Mouse (Mus musculus) limb, embryonic 13.5 days (tissue): ENCODE measurements at regions not wholly inside any gene's neighbourhood (a gene's known extent, or its start where the extent isn't known, plus 50 kb on each side); places are given as distances from the start of the nearest gene placed in this dataset.
"Not testable (repeated sequence)": the region's sequence is repeated elsewhere in the genome, so short reads cannot be mapped to it uniquely, and the experiment has no call there.

Experiments used
- ATAC-seq: fragments of 200-750 bp; cut with Nextera tagmentation; 2 replicates; pipeline ENCODE4 v1.8.0; 2017; ENCODE audit warnings: low read depth, moderate number of reproducible peaks, moderate TSS enrichment; ENCODE audit not compliant: low FRiP score
- H3K27ac ChIP-seq: fragments of 300-500 bp; sonication (generic); 2 replicates; pipeline ENCODE4 v1.5.1; 2015; ENCODE audit warnings: inconsistent platforms, mild to moderate bottlenecking, moderate library complexity
- H3K27me3 ChIP-seq: fragments of 300-500 bp; sonication (generic); 2 replicates; pipeline ENCODE4 v1.6.1; 2015; ENCODE audit warnings: mild to moderate bottlenecking, inconsistent platforms
- H3K36me3 ChIP-seq: fragments of 300-500 bp; sonication (generic); 2 replicates; pipeline ENCODE4 v1.6.1; 2015; ENCODE audit warnings: inconsistent platforms, mild to moderate bottlenecking, moderate library complexity
- H3K4me1 ChIP-seq: fragments of 300-500 bp; sonication (generic); 2 replicates; pipeline ENCODE4 v1.6.1; 2015; ENCODE audit warnings: inconsistent platforms
- H3K4me2 ChIP-seq: fragments of 300-500 bp; sonication (generic); replicated peaks from 2 replicates; pipeline ENCODE4 v1.6.1; 2015; ENCODE audit warnings: inconsistent platforms, mild to moderate bottlenecking, moderate library complexity
- H3K4me3 ChIP-seq: fragments of 300-500 bp; sonication (generic); 2 replicates; pipeline ENCODE4 v1.5.1; 2015; ENCODE audit warnings: moderate library complexity, mild to moderate bottlenecking, inconsistent platforms
- H3K9ac ChIP-seq: fragments of 300-500 bp; sonication (generic); 2 replicates; pipeline ENCODE4 v1.6.1; 2015; ENCODE audit warnings: mild to moderate bottlenecking, inconsistent platforms
- H3K9me3 ChIP-seq: fragments of 300-500 bp; sonication (generic); 2 replicates; pipeline ENCODE4 v1.6.1; 2016; ENCODE audit warnings: inconsistent platforms
- WGBS: fragments of 180-500 bp; shearing (Covaris S2); methylation state at CpG from one replicate; pipeline ENCODE4 v1.1.7; 2015; 5-methylcytosine and 5-hydroxymethylcytosine counted together

DNA sequence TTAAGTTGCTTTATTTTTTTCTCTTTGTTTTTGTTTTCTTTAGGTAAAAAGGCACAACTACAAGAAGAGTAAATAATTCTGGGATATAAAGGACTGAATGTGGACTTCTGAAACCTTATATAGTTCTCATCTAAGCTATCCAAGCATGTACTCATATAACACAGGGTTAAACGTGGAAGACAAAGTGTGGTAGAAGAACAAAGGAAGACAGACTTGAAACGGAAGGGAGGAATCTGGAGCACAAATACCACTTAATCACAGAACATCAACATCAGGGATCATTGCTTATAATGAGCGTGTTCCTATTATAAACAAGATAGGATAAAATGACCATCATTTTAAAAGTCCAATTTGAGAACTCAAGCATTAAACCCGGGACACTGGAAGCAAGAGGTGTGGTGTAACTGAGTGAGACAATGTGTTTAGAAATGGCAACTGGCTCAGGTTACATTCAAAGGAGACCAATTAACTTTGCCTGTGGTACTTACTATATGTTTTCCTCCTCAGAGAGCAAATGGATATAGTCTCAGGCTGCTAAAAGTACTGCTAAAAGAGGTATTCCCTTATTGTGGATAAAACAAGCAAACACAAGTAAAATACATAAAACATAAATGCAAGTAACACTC lies 96.1 kb upstream of the Hdgfl1 start:
- Histone ChIP-seq H3K9ac (no peak overlapping the region), H3K4me2 (no peak overlapping the region), H3K36me3 (no peaks in the 10 kb centered on the region), H3K27me3 (no peaks in the 10 kb centered on the region), H3K9me3 (no peaks in the 10 kb centered on the region), H3K27ac (no peak overlapping the region), H3K4me1 (peaks cover 5% of the 10 kb centered on the region), H3K4me3 (no peak overlapping the region)
- no peak for ATAC-seq
- WGBS: 45% methylated on average over 4 of the region's 4 CpGs

DNA sequence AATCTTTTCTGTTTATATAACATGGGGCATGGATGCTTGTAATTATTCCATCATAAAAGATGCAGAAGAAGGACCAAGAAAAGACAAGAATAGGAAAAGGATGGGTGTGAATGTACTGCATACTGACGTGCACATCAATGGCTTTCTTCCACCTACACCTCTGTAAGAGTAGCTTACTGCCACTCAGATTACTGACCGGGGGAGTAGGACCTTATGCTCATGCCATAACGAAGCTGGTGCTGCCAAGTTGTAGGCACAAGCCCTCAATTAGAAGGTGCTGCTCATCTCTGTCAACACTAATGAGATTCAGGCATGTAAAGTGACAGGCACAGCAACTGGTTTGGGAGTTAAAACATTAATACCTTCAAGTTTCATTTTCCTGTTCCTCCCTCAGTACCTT lies 97.8 kb upstream of the Hdgfl1 start:
- H3K4me3 ChIP-seq: no peak overlapping the region
- H3K9ac ChIP-seq: no peak overlapping the region
- no peak overlapping the region for H3K27ac ChIP-seq
- no peak for ATAC-seq
- H3K4me2 ChIP-seq: no peak overlapping the region
- peaks cover 5% of the 10 kb centered on the region for H3K4me1 ChIP-seq
- H3K36me3 ChIP-seq: no peaks in the 10 kb centered on the region
- WGBS: 62% methylated on average over 3 of the region's 3 CpGs
- H3K27me3 ChIP-seq: no peaks in the 10 kb centered on the region
- H3K9me3 ChIP-seq: no peaks in the 10 kb centered on the region

DNA sequence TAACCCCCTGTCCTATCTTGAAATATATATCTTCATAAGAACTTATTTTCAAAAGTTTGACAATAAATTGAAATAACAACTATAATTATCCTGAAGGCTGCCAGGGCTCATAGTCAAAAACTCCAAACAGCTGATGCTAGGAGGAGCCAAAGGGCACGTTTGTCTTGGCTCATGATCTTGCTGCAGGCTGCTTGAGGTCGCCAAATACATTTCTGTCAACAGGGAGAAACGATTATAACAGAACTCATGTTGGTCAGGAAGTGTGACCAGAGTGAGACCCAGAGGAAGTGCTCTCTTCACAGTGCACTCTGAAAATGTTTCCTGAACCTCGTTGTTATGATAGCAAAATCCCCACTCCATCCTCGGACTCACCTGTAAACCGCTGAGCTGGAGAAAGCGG lies 140.9 kb upstream of the Prl start:
- Histone ChIP-seq H3K4me2 (no peak overlapping the region), H3K36me3 (no peaks in the 10 kb centered on the region), H3K27me3 (no peaks in the 10 kb centered on the region), H3K4me3 (no peak overlapping the region), H3K27ac (no peak overlapping the region), H3K9ac (no peak overlapping the region), H3K9me3 (no peaks in the 10 kb centered on the region), H3K4me1 (no peaks in the 10 kb centered on the region)
- 64% methylated on average over 7 of the region's 7 CpGs for WGBS
- no peak for ATAC-seq

DNA sequence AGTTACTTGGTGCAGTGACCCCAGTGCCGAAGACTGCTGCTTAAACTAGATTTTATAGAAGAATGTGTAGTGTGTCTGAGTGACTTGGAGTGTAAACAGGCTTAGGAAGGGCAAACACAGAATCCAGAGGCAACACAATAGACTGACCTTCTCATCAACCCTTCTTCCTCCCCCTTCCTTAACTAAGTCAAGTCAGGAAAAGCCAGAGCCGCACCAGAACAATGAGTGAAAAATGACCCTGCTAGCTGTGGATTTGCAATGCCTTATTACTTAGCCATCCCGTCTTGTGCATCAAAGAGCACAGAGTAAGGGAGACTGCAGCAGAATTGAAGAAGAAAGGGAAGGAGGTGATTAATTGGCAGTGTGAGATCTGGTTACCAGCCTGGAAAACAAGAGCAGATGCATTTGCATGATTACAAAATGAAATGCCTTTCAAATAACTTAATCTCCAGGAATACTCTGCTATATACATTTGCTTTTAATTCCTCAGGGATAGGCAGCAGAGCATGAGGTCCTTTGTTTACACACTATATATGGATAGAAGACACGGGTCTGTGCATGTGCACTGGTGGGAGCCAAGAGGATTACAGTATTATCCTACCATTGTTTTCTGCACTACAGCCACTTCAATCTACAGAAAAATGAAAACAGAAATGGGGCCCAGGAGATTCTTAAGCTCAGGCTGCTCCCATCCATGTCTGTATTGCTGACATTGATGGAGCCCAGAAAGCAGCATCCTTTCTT lies 124.5 kb upstream of the Prl start:
- Histone ChIP-seq H3K27ac (no peak overlapping the region), H3K4me3 (no peak overlapping the region), H3K4me2 (no peak overlapping the region), H3K4me1 (peaks cover 14% of the 10 kb centered on the region), H3K27me3 (no peaks in the 10 kb centered on the region), H3K9me3 (no peaks in the 10 kb centered on the region), H3K9ac (no peak overlapping the region), H3K36me3 (no peaks in the 10 kb centered on the region)
- peak; percentile 69; the same call in 1 of the 2 replicates for ATAC-seq
- WGBS: 14% methylated on average over 4 of the region's 4 CpGs

DNA sequence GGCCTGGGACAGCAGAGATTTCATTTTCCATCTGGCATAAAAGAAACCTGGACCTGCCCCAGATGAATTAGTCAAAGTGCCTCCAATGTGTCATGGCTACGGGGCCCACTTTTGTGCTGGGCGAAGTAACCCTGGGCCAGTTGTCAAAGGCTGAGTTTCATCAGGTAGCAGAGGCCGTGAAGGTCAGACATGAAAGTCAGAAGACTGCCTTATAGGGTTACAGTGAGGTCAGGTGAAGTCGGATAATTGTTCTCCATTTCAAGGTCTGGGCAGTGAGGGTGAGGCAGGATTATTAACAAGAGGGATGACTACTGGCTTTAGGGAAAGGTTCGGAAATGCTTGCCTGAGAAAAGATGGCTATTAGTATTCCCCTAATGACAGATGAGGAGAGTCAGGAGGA lies 123.5 kb upstream of the Prl start:
- H3K36me3 ChIP-seq: no peaks in the 10 kb centered on the region
- no peaks in the 10 kb centered on the region for H3K9me3 ChIP-seq
- peaks cover 14% of the 10 kb centered on the region for H3K4me1 ChIP-seq
- H3K27ac ChIP-seq: no peak overlapping the region
- ATAC-seq: no peak
- H3K4me2 ChIP-seq: no peak overlapping the region
- no peak overlapping the region for H3K9ac ChIP-seq
- 43% methylated on average over 5 of the region's 5 CpGs for WGBS
- no peak overlapping the region for H3K4me3 ChIP-seq
- H3K27me3 ChIP-seq: no peaks in the 10 kb centered on the region

DNA sequence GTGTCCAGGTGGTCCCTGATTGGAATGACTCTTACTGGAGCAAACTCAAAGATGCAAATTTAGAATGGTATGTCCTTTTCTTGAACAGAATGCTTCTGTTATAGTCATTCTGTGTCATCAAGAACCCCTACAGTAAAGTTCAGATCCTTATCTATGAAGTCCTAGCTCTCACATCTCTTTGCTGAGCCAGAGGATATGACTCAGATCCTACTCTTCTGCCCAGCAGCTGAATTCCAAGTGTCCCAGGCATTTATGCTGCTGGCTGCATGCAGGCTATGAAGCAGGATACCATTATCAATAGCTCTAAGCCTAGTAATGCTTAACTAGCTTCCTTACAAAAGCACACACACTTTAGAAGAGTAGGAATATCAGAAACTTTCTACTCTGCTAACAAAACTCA lies 116.9 kb upstream of the Prl start:
- ATAC-seq: no peak
- H3K4me3 ChIP-seq: no peak overlapping the region
- H3K36me3 ChIP-seq: no peaks in the 10 kb centered on the region
- no peaks in the 10 kb centered on the region for H3K4me1 ChIP-seq
- H3K9ac ChIP-seq: no peak overlapping the region
- no peaks in the 10 kb centered on the region for H3K9me3 ChIP-seq
- no peaks in the 10 kb centered on the region for H3K27me3 ChIP-seq
- no peak overlapping the region for H3K27ac ChIP-seq
- H3K4me2 ChIP-seq: no peak overlapping the region

DNA sequence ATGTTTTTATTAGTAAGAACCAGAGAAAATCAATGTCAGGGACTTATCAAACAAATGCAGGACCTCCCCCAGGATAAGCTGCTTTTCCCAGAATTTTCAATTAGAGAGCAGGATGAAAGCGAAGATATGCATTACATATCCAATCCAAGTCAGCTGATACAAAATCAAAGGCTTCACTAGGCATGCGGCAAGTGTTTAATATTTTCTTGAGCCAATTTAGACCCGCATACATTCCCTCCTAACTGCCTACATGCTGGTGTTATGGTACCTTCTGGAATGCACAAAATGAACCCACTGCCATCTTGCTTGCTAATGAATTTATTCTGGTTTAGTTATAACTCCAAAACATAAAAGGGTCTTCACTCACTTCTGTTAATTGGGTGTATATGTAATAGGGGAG lies 112.9 kb upstream of the Prl start:
- ATAC-seq: no peak
- Histone ChIP-seq H3K36me3 (no peaks in the 10 kb centered on the region), H3K9ac (no peak overlapping the region), H3K4me2 (no peak overlapping the region), H3K9me3 (no peaks in the 10 kb centered on the region), H3K4me3 (no peak overlapping the region), H3K27me3 (no peaks in the 10 kb centered on the region), H3K27ac (no peak overlapping the region), H3K4me1 (no peaks in the 10 kb centered on the region)
- WGBS: 88% methylated on average over 3 of the region's 3 CpGs

DNA sequence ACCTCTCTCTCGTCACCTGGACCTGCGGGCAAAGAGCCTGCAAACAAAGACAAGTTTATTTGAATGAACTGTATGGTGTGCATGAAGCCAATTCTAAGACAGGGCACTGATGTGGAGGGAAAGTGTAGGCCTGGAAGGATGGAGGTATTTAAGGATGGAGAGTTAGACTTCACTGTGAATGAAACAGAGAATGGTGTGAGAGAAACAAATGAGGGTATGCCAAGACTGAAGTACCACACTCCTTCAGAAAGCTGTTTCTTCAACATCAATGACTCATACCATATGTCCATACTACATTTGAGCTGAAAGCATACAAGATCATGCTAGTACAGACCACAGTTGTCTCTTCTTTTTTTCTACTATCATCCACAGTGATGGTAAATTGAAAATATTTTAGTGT lies 105.9 kb upstream of the Prl start:
- no peak overlapping the region for H3K27ac ChIP-seq
- no peaks in the 10 kb centered on the region for H3K4me1 ChIP-seq
- H3K9ac ChIP-seq: no peak overlapping the region
- no peaks in the 10 kb centered on the region for H3K9me3 ChIP-seq
- no peaks in the 10 kb centered on the region for H3K27me3 ChIP-seq
- no peak overlapping the region for H3K4me3 ChIP-seq
- no peak overlapping the region for H3K4me2 ChIP-seq
- H3K36me3 ChIP-seq: no peaks in the 10 kb centered on the region
- ATAC-seq: no peak
- 81% methylated on average over 2 of the region's 2 CpGs for WGBS

DNA sequence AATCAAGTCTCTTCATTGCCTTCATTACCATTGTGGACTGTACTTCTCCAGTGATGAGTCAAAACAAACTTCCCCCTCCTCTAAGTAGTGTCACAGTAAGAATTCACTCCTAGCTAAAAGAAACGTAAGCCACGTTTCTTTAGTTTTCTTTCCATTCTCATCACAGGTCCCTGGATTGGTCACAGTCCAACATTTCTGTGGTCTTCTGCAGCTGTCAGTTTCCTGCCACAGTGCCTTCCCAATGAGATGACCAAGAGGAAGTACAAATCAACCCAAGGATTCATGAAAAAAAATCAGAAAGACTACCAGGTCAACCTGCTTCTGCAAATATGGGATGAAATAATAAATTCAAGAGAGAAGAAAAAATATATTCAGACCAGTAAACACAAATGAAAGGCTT lies 103.5 kb upstream of the Prl start:
- ATAC-seq: no peak
- WGBS: 90% methylated on average over 2 of the region's 2 CpGs
- no peaks in the 10 kb centered on the region for H3K36me3 ChIP-seq
- no peak overlapping the region for H3K4me2 ChIP-seq
- H3K9me3 ChIP-seq: no peaks in the 10 kb centered on the region
- H3K27ac ChIP-seq: no peak overlapping the region
- no peaks in the 10 kb centered on the region for H3K4me1 ChIP-seq
- H3K9ac ChIP-seq: no peak overlapping the region
- H3K27me3 ChIP-seq: no peaks in the 10 kb centered on the region
- no peak overlapping the region for H3K4me3 ChIP-seq

DNA sequence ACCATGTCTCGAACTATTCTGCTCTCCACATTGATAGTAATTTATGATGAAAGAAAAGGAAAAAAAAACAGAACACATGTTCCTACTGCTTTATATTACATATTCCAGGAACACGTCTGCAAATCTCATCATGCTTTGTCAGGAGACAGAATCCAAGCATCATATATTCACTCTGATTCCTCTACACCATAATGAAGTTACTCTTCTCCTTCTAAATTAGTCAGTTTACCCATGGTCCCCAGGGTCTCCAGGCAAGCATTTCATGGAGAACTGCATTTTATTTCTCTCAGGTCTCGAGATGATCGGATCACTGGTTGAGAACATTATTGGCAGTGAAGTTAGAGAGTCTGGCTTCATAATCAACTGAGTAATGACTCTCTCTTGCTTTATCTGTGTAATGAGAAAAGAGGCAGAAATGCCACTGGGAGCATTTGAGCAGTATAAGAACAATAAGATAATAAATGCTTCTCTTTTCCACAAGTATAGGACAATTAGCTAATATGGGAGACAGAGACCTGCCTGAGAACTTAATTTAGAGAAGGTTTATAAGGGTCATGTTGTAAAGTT lies 97.8 kb upstream of the Prl start:
- Histone ChIP-seq H3K4me3 (no peak overlapping the region), H3K27me3 (no peaks in the 10 kb centered on the region), H3K9me3 (no peaks in the 10 kb centered on the region), H3K9ac (no peak overlapping the region), H3K4me1 (no peaks in the 10 kb centered on the region), H3K4me2 (no peak overlapping the region), H3K27ac (no peak overlapping the region), H3K36me3 (no peaks in the 10 kb centered on the region)
- peak; percentile 36 for ATAC-seq
- WGBS: 54% methylated on average over 4 of the region's 4 CpGs

DNA sequence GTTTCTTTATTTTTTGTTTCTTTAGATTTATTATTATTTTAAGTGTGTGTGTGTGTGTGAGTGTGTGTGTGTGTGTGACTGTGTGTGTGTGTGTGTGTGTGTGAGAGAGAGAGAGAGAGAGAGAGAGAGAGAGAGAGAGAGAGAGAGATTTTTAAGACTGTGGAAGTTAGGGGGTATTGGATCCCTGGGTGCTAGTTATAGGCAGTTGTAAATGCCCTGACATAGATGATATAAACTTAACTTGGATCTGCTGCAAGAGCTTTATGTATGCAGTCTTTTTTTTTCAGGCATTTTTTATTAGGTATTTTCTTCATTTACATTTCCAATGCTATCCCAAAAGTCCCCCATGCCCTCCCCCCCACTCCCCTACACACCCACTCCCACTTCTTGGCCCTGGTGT lies 96.8 kb upstream of the Prl start:
- H3K4me3 ChIP-seq, H3K4me2 ChIP-seq, H3K27me3 ChIP-seq, H3K9ac ChIP-seq, H3K27ac ChIP-seq, H3K4me1 ChIP-seq, H3K9me3 ChIP-seq, H3K36me3 ChIP-seq: not testable (repeated sequence)
- ATAC-seq: peak; percentile 75; the same call in 1 of the 2 replicates

DNA sequence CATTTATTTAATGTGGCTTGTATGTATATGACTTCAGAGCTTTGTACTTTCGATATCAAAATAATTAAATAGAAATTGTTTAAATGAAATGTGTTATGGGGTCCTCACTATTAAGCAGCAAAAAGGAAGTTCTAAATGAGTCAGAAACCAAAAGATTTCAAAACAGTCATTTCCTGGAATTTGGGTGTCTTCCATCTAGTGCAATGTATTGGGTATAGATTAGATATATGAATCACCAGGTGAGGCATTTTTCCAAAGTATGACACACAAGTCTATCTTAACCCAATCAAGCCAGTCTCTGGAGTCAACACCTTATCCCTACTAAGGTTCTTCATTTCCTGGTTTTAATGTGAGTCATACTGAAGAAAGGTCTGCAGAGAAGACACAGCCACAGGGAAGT lies 81.3 kb upstream of the Prl start:
- H3K36me3 ChIP-seq: no peaks in the 10 kb centered on the region
- H3K9me3 ChIP-seq: no peaks in the 10 kb centered on the region
- H3K4me1 ChIP-seq: no peaks in the 10 kb centered on the region
- no peak overlapping the region for H3K4me2 ChIP-seq
- H3K9ac ChIP-seq: no peak overlapping the region
- no peak overlapping the region for H3K27ac ChIP-seq
- H3K27me3 ChIP-seq: no peaks in the 10 kb centered on the region
- H3K4me3 ChIP-seq: no peak overlapping the region
- ATAC-seq: no peak
- WGBS: 96% methylated on average over 1 of the region's 1 CpGs

DNA sequence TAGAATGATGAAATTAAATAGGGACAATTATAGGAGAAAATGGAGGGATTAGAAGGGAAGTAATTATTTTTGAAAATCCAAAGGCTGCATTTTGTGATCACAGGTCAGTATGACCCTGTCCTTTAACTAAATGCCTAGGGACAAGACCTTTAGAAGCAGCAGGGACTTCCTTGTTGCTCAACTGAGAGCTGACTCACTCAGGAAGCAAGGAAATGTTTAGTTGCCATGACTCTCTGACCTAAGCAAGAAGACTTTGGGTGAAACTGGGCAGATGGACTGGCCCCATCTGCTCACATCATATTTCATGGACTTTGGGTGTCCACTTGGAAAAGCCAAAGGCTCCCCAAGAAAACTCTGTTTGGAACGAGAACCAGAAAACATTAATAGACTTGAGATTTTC lies 76.9 kb upstream of the Prl start:
- 79% methylated on average over 1 of the region's 1 CpGs for WGBS
- no peak overlapping the region for H3K27ac ChIP-seq
- H3K9me3 ChIP-seq: no peaks in the 10 kb centered on the region
- H3K4me2 ChIP-seq: no peak overlapping the region
- no peak for ATAC-seq
- no peaks in the 10 kb centered on the region for H3K27me3 ChIP-seq
- no peaks in the 10 kb centered on the region for H3K36me3 ChIP-seq
- no peak overlapping the region for H3K9ac ChIP-seq
- no peaks in the 10 kb centered on the region for H3K4me1 ChIP-seq
- no peak overlapping the region for H3K4me3 ChIP-seq
